Mouse (Mus musculus) heart, adult 2 months (tissue): ENCODE data around the gene Fbxo33.

Source experiments
- CTCF ChIP-seq: fragments of 200-600 bp; IDR thresholded peaks from 2 replicates; pipeline ENCODE4 v1.8.1; 2022; ENCODE audit warnings: antibody characterized with exemption, mild to moderate bottlenecking, moderate library complexity
- EP300 ChIP-seq: fragments of 200-500 bp; IDR thresholded peaks from 2 replicates; pipeline ENCODE4 v1.6.1; 2011; ENCODE audit warnings: low read depth, low read length, control low read depth; ENCODE audit not compliant: insufficient read depth
- POLR2A ChIP-seq: fragments of 200-500 bp; IDR thresholded peaks from 2 replicates; pipeline ENCODE4 v1.6.1; 2011; ENCODE audit warnings: mild to moderate bottlenecking, low read depth, low read length, control low read depth; ENCODE audit not compliant: insufficient read depth

DNA sequence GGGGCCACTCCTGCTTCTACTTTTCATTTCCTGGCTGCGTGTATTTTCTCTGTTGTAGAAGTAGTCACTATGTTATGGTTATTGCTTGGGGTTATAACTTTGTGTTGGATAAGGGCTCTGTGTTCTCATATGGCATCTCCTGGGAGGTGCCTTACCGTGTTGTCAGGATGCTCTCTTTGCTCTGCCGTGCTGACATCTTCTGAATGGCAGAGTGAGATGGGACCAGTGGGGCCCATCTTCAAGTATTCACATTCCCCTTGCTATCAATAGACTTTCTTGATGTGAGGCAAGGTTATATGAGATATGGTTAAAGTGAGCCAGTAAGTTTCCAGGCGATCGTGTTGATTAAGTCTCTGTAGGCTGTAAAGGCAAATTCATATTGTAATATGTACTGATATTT, 39.5 kb upstream of the Fbxo33 start:
- no peak for TF ChIP-seq CTCF
- no peak for TF ChIP-seq EP300
- TF ChIP-seq POLR2A: no peak
